Mouse (Mus musculus) right cerebral cortex, postnatal 10 days (tissue): Measurements from ENCODE around the gene Atp2b1.
A peak's percentile ranks its signal among the peaks of the same experiment; 100 is the strongest.
"Not testable (repeated sequence)": the region's sequence is repeated elsewhere in the genome, so short reads cannot be mapped to it uniquely, and the experiment has no call there.

Source experiments
- DNase-seq, 2 experiments: peaks; one replicate each; pipeline ENCODE4 v3.0.0; 2021; ENCODE audit warnings: low spot score in 2 of 2

Gene Atp2b1

GRCm38 (mm10) chr10:98962092-98962491, 47.9 kb downstream of the Atp2b1 start:
- DNase-seq, result peak; percentile 61 to 64

- DNase-seq, result no peak
These were observed 52.4 kb downstream of the Atp2b1 start for GRCm38 (mm10) chr10:98966407-98967215.

DNA sequence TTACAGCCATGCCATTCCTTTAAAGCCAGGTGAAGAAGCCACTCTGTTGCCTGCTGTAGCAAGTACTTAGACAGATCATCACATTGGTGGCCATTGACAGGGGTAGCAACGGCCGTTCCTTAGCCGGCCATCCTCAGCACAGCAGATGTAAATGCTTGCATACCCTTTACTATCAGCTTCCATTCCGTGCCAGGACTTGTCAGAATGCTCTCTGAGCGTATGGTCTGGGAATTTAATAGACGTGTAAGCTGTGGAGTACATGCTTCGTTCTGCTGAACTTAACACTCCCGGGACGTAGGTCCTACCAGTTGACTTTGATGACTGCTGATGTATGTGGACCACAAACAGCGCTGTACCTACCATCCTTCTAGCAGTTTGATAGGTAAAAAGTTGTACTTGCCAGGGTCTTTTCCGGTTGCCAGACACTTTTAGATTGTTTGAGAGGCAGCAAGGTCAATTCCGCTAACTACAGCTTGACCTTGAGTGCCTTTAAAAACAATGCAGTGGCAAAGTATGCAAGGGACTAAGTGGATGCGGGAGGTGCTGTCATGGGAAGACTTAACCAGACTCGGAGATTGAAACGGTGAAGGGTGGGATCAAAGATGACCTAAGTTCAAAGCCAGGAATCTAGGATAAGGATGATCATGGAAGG, 53.2 kb downstream of the Atp2b1 start:
- DNase-seq, result no peak

- no peak for DNase-seq
These were observed 56.7 kb downstream of the Atp2b1 start for GRCm38 (mm10) chr10:98970917-98971316.

DNA sequence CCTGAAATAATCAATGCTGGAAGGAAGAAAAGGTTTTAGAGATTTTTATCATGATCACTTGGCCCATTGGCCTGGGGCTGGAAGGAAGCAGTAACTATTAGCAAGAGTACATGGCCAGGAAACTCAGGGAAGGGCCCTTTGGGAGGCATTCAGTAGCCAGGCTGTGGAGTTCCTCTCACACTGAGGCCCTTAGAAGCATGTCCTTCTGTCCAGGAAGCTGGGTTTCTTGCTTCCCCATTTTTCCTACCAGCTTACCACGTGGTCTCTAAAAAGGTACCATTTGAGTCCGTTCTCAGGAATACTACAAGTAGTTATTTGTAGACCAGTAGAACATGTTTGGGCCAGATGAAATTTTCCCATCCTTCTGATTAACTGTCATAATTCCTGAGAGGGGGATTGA, 58.2 kb downstream of the Atp2b1 start:
- no peak for DNase-seq

DNA sequence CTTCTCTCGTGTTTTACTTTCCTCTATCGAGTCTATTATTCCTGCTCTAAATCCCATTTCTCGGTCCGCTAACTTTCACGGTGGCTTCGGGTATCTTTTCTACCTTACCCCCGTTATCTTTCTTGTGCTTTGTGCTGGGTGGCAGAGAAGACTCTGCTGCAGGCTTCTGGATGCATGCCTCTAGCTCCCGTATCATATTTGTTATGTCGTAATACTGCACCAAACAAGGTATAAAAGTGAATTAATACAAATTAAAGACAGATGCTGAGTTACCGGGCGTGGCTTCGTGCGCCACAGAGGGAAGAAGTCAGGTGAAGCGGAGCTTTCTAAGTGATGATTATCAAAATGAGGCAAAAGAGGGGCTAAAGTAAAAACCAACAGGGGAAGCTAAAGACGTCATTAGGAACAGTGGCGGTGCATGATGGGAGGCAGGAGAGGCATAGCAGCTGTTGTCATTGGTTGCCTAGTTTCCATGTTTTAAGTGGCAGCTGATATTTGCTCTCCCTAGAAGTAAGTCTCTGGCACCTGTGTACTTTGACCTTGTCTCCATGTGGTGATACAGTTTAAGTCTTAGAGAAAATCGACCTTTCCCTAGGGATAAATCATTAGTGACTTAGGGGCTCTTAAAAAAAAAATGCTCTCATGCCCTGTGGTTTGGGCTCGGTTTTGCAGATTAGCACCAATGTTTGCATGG, 58.9 kb downstream of the Atp2b1 start:
- DNase-seq, result no peak

GRCm38 (mm10) chr10:98974645-98975044, 60.4 kb downstream of the Atp2b1 start:
- DNase-seq, result no peak

DNA sequence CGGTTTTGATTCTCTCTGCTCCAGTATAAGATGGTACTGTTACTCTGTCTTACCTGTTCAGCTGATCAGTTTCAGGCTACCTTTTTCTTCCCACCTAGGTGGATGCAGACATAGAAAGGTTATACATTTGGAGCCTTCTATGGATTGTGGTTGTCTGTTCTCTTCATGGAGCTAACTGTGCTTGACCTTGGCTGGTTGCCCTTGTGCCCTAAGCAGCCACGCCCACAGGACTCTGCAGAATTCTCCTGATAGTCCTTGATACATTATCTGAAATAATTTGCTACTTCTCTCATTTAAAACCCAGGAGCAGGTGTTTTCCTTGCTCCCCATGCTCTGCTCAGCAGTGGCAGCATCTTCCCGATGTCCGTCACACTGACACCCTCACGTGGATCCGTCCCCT, 61.4 kb downstream of the Atp2b1 start:
- no peak for DNase-seq

DNA sequence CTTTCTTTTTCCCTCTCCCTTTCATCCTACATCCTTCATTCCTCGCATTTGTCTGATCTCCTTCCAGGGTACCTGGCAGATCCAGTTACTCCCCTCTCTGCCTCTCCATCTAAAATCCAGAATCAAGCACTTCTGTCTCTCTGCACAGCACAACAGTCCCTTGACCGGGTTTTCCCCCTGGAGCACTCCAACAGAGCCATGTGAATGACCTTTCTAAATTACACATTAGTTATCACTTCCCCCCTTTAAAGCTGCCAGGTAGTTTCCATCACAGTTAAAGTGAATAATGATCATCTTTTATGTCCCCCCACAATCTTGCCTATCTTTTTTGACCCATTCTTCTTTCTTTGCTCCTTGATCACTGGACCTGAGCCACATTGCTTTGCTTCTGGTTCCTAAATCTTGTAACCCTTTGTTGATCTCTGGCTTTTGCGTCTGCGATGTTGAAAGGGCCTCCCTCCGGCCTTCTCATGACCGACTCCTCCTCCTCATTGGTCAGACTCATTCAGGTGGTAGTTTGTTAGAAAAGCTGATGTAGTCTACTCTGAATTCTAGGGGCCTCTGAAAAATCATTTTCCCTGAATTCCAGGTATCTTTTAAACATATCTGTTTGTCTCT, 62.8 kb downstream of the Atp2b1 start:
- DNase-seq, result no peak

- DNase-seq, result no peak
These were observed 64.6 kb downstream of the Atp2b1 start for GRCm38 (mm10) chr10:98978766-98979165.

DNA sequence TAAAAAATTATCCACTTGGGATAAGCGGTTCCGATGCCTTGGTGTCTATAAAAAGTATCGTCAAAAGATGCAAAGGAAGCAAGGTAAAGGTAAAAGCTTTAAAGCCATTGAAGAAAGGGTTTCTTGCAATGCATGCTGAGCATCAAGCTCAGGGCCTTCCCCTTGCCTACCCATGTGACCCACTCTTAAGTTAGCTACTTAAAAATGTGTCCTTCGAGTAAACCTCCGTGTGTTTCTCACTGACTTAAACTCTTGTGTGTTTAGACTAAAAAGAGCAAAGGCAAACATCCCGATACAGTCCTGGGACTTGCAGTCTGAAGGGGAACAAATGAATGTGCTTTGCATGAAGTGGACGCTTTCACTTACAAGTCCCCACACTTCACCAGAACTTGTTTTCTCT, 65.1 kb downstream of the Atp2b1 start:
- no peak for DNase-seq

- DNase-seq, result no peak
These were observed 65.7 kb downstream of the Atp2b1 start for GRCm38 (mm10) chr10:98979951-98980350.

- no peak for DNase-seq
These were observed 77.8 kb downstream of the Atp2b1 start for GRCm38 (mm10) chr10:98991964-98992363.

DNA sequence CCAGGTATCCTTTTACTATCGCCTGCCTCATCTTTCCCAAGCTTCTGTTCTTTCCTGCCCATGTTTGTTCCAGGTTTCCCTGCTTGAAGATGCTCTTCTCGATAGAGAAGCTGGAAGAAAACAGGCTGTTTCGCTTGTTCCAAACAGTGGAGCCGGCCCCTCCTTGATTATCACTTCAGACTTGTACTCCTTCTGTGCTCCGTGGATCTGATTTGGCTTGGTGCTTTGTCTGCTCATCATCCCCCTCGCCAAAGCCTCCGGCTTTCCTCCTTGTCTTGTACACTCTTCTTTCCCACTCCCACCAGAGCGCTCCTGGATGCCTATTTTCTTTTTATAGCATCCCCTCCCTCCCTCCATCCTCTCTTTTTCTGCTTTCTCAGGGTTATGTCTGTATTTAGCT, 79.0 kb downstream of the Atp2b1 start:
- DNase-seq, result no peak

DNA sequence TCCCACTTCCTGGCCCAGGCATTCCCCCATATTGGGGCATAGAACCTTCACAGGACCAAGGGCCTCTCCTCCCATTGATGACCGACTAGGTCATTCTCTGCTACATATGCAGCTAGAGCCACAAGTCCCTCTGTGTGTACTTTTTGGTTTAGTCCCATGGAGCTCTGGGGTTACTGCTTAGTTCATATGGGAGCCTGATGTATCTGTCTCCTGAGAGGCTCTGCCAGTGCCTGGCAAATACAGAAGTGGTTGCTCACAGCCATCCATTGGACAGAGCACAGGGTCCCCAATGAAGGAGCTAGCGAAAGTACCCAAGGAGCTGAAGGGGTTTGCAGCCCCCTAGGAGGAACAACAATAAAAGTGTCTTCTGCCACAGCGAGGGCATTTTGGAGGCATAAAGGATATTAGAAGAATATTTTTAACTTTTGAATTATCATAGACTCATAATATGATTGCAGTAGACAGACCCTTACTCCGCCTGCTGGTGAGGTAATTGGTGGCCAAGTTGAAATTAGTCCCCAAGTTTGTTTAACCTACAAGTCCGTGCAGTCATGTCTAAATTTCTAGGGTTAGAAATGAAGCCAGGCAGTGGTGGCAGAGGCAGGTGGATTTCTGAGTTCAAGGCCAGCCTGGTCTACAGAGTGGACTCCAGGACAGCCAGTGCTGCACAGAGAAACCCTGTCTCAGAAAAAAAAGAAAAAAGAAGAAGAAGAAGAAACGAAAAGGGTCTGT, 81.0 kb downstream of the Atp2b1 start:
- not testable (repeated sequence) for DNase-seq

- DNase-seq, result no peak
These were observed 90.7 kb downstream of the Atp2b1 start for GRCm38 (mm10) chr10:99004866-99005265.

GRCm38 (mm10) chr10:99011084-99011483, 96.9 kb downstream of the Atp2b1 start:
- no peak for DNase-seq

- no peak for DNase-seq
These were observed 97.9 kb downstream of the Atp2b1 start for GRCm38 (mm10) chr10:99012086-99012485.

- no peak for DNase-seq
These were observed 100.5 kb downstream of the Atp2b1 start for GRCm38 (mm10) chr10:99014737-99015136.

- DNase-seq, result no peak
These were observed 102.8 kb downstream of the Atp2b1 start for GRCm38 (mm10) chr10:99016996-99017395.

DNA sequence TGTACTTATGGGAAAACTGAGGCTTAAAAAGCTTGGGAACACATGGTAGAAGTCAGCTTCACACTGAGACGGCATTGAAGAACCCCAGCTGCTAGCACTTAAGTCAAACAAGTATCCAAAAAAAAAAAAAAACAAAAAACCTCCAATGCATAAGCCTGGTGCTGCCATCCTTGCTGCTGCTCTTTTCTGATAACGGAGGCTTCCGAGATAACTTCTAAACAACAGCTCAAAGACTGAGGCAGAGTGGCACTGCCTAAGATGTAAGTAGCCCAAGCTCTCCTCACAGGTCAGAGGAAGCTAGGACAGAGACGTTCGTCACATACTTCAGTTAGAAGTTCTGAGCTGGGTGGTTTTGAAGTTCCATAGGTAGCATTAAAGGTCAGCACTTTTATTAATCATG, 113.3 kb downstream of the Atp2b1 start:
- no peak for DNase-seq

- no peak for DNase-seq
These were observed 115.6 kb downstream of the Atp2b1 start for GRCm38 (mm10) chr10:99029844-99030243.
